Mouse (Mus musculus): Measurements from ENCODE around the gene Fam83f. TPM values are rescaled to one million over a fixed set of nuclear protein-coding genes. Genes with fewer than 3 reads are reported as not detected.

The Fam83f gene
- total RNA-seq, 2 experiments from 2014 or later = 1.2 to 1.7 TPM

GRCm38 (mm10) chr15:80660963-80661362 is 10.7 kb upstream of the Fam83f start:
- no peak for DNase-seq (ENCODE audit: low spot score in 2 of 2)

DNA sequence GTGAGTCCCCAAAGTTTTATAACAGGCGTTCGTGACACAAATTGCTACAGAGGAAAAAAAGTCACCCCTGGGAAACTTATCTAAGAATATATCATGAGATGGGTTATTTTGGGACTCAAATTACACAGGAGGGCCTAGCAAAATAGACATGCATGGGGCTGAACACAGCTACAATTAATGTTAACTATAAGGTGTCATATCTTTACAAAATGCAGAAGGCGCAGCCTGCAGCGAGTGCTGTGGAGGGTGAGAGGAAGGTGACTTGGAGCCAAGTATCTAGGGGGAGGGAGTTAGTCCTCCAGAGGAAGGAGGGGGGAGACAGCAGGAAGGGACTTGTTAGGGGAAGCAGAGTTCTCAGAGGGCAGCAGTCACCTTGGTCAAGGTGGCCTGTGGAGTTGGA is 7.2 kb upstream of the Fam83f start:
- no peak for DNase-seq (ENCODE audit: low spot score in 2 of 2)

- DNase-seq (ENCODE audit: low spot score in 2 of 2) = no peak
Observed at GRCm38 (mm10) chr15:80672810-80673209, 1.2 kb downstream of the Fam83f start.

GRCm38 (mm10) chr15:80673337-80674095 is 1.9 kb downstream of the Fam83f start:
- DNase-seq (ENCODE audit: low spot score in 2 of 2) = no peak

DNA sequence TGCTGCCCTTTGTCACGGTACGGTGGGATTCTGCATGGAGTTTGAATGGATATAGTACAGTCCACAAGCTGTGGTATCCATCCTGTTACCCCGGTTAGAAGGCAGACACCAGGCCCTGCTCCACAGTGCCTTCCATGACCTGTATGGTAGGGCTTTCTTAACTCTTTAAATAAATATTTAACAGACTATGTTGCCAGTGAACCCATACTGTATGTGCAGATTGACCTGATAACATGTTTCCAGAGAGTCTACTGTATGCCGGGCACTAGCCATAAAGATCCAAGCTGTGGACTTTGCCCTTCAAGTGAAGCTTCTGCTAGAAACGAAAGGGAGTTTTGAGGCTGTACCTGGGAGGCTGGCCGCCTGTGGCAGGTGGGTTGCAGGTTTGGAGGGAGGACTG is 3.1 kb downstream of the Fam83f start:
- no peak for DNase-seq (ENCODE audit: low spot score in 2 of 2)

- no peak for DNase-seq (ENCODE audit: low spot score in 2 of 2)
Observed at GRCm38 (mm10) chr15:80679515-80680215, 8.0 kb downstream of the Fam83f start.

GRCm38 (mm10) chr15:80680347-80681030 is 8.8 kb downstream of the Fam83f start:
- DNase-seq (ENCODE audit: low spot score in 2 of 2) = no peak

- no peak for DNase-seq (ENCODE audit: low spot score in 2 of 2)
Observed at GRCm38 (mm10) chr15:80681466-80681881, 9.8 kb downstream of the Fam83f start.

GRCm38 (mm10) chr15:80682343-80682742 is 10.7 kb downstream of the Fam83f start:
- no peak for DNase-seq (ENCODE audit: low spot score in 2 of 2)

DNA sequence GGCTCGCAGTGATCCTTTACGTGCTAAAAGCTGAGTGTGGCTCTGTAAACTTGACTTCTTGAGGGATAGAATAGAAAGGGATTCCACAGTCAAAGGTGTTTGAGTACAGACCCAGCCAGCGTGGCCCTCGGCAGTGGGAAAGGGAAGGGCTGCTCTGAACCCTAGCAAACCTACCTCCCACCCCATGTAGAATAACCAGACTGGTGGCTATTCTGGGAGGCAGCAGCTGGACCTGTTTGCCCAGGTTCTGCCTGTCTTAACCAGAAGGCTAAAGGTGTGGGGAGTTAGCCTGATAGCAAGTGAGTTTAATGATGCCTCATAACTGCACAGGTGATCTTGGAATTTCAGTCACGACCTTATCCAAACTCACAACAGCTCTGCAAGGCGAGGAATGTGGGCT is 11.5 kb downstream of the Fam83f start:
- DNase-seq (ENCODE audit: low spot score in 2 of 2) = no peak

- DNase-seq (ENCODE audit: low spot score in 2 of 2) = no peak
Observed at GRCm38 (mm10) chr15:80683990-80684389, 12.3 kb downstream of the Fam83f start.

DNA sequence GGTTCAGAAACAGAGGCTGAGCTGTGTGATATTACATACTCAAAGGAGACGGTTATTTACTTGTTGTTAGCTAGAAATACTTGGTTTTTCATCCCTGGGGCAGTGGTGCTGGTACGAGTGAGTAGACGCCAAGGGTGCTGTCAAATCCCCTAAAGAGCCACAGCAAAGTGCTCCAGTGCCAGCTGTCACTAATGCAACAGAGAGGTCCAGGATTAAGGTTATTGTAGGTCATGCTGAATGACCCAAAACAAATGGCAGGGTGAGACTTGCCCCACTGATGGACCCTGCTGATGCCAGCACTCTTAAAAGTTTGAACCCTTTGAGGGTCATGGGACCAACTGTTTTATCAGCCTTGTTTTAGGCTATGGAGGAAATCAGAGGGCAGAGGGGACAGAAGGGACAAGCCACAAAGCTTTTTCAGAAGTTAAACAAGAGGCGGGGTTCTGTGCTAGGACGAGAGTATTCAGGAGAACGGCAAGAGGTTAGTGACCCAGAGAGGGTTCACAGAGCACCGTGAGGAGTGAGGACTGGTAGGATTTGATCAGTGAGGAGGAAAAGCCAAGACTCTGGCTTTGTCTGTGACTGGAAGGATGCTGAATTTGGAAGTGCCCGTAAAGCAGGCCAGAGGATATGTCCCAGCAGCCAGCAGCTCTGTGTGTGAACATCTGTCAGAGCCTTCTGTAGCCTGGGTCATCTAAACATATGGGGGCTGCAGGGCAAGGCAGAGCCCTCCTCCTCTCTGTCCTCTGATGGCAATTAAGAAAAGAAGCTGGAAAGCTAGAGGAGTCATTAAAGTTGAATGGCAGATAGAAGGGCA is 13.3 kb downstream of the Fam83f start:
- DNase-seq (ENCODE audit: low spot score in 2 of 2) = no peak

DNA sequence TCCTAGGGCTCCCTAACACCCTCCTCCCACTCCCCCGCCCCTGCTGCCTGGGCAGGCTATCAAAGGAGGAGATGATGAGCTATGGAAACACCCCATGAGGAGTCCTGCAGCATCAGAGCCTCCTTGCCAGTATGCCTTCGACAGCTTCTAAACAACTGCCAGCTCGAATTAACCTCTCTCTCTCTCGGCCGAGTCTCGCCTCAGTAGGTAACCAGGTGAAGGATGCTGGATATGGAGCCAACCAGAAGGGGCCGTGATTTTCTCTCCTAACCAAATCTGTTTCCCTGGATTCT is 13.9 kb downstream of the Fam83f start:
- DNase-seq (ENCODE audit: low spot score in 2 of 2) = no peak

DNA sequence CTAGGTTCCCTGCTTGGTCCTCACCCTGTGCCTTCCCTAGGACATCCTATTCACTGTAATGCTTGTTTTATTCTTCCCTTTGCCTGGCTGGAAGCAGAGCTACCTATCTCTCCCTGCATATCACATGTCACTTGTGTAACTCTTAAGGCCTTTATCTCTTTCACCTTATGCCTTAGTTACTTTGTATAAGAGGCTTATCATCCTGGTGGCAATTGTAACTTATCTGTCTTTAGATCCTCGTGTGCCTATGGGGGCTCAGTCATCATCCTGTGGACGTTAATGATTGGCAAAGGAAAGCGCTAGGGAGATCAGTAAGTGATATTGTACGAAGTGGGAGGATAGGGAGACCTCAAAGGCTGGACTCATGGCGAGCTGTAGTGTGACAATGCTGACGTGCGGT is 16.9 kb downstream of the Fam83f start:
- no peak for DNase-seq (ENCODE audit: low spot score in 2 of 2)

GRCm38 (mm10) chr15:80693492-80693891 is 21.8 kb downstream of the Fam83f start:
- DNase-seq (ENCODE audit: low spot score in 2 of 2) = no peak

DNA sequence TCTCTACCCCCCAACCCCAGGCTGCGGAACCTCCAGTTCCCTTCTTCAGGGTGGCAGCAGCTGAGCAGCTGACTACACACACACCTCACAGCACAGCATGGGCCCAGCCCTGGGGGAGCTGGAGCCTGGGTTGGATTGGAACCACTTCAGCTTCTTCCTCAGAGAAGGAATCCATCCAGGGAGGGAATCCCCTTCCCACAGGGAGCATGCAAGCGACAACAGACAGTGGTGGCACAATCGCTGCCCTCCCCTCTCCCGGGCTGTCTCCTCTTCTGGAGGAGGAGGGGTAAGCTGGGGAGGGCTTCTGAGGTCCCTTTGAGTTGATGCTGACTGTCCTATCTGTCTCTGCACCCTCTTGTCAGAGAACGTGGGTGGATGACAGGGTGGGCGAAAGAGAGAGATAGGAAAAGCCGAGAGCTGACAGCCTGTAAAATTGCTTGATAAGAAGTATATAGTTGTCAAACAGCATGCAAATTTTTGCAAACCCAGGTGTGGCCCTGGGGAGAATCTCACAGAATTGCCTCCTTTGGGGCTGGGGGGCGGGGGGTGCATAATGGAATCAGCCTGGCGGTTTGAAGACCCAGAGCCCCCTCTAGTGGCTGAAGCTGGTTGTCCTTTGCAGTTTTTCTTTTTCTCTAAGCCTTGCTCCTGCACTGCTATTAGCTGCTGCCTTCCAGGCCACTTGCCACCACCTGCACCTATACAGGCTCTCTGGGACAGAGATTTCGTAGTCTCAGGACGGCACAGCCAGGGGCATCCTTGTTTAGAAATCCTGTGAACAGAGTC is 22.7 kb downstream of the Fam83f start:
- no peak for DNase-seq (ENCODE audit: low spot score in 2 of 2)

DNA sequence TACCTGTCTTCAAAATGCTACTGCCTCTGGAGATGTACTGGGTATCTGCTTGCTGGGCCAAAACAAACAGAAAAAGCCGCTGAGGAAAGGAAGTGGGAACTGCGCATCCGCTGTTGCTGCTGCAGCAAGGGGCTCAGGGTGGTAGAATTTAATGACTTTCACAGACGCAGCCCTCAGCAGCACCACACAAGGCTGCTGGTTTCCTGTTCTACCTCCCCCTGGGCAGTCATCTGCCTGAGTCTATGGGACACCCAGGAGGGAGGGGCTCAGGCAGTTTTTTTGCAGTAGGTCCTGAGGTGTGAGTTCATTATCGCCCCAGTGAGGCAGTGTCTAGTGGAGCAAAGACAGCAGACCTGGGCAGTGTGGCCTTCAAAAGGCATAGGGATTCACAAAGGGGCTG is 25.9 kb downstream of the Fam83f start:
- DNase-seq (ENCODE audit: low spot score in 2 of 2) = no peak

- no peak for DNase-seq (ENCODE audit: low spot score in 2 of 2)
Observed at GRCm38 (mm10) chr15:80701481-80702257, 30.0 kb downstream of the Fam83f start.

GRCm38 (mm10) chr15:80702910-80703309 is 31.3 kb downstream of the Fam83f start:
- DNase-seq (ENCODE audit: low spot score in 2 of 2) = no peak

- DNase-seq (ENCODE audit: low spot score in 2 of 2) = no peak
Observed at GRCm38 (mm10) chr15:80703495-80703894, 31.8 kb downstream of the Fam83f start.
